Mouse (Mus musculus) megakaryocyte, embryonic 14.5 days (primary cell): ENCODE data around the gene Sirt4. TPM values are rescaled to one million over a fixed set of nuclear protein-coding genes. Genes with fewer than 3 reads are reported as not detected.

Source experiments
- H3K27me3 ChIP-seq: replicated peaks from 2 replicates; pipeline ENCODE3; 2012; ENCODE audit warnings: inconsistent platforms
- H3K36me3 ChIP-seq: replicated peaks from 2 replicates; pipeline ENCODE3; 2012; ENCODE audit warnings: low read length, inconsistent platforms, mixed read lengths
- H3K4me1 ChIP-seq: 2 replicates; pipeline ENCODE4 v1.6.1; 2012; ENCODE audit warnings: inconsistent platforms
- H3K4me3 ChIP-seq: replicated peaks from 2 replicates; pipeline ENCODE3; 2012; ENCODE audit warnings: moderate library complexity, mild to moderate bottlenecking, inconsistent platforms
- H3K9me3 ChIP-seq: 2 replicates; pipeline ENCODE4 v1.6.1; 2012; ENCODE audit warnings: inconsistent platforms
- FLI1 ChIP-seq: IDR thresholded peaks from 2 replicates; pipeline ENCODE4 v1.6.1; 2012; ENCODE audit warnings: low read length, inconsistent platforms, mixed read lengths
- GATA1 ChIP-seq: IDR thresholded peaks from 3 replicates; pipeline ENCODE4 v1.6.1; 2012; ENCODE audit warnings: mixed read lengths, low read length, inconsistent platforms, borderline replicate concordance
- polyA plus RNA-seq: library from polyadenylated mRNA; stranded (reverse); fragments of >175 nt; gene quantifications from 2 replicates; pipeline ENCODE4 v1.2.3, GENCODE M21; 2012; ENCODE audit warnings: low replicate concordance; ENCODE audit not compliant: insufficient read depth

Sirt4 gene
- polyA plus RNA-seq, 1 experiment: 3.1 TPM

GRCm38 (mm10) chr5:115428831-115429358 is 55.6 kb downstream of the Sirt4 start:
- H3K4me3 ChIP-seq: peak overlapping the region; percentile 7
- H3K4me1 ChIP-seq: peaks cover 23% of the 10 kb centered on the region
- TF ChIP-seq FLI1 (no peak), GATA1 (no peak)
- peaks cover 91% of the 10 kb centered on the region for H3K27me3 ChIP-seq
- H3K9me3 ChIP-seq: no peaks in the 10 kb centered on the region
- H3K36me3 ChIP-seq: no peaks in the 10 kb centered on the region

Other genes with a start within 250 kb of the Sirt4 start
- 51.5 and 56.1 TPM in 2 replicates for gene Pop5, start 248.9 kb downstream of the Sirt4 start, polyA plus RNA-seq
- 127 and 382 TPM in 2 replicates for gene Rnf10, start 211.8 kb downstream of the Sirt4 start, polyA plus RNA-seq
- 8.3 and 12.6 TPM in 2 replicates for gene Coq5, start 205.1 kb downstream of the Sirt4 start, polyA plus RNA-seq
- gene Dynll1, start 183.7 kb downstream of the Sirt4 start, polyA plus RNA-seq: 552 and 565 TPM in 2 replicates
- gene Srsf9, start 157.5 kb downstream of the Sirt4 start, polyA plus RNA-seq: 79.3 and 86.6 TPM in 2 replicates
- 1.9 and 8.0 TPM in 2 replicates for gene Gatc, start 143.5 kb downstream of the Sirt4 start, polyA plus RNA-seq
- gene Triap1, start 143.5 kb downstream of the Sirt4 start, polyA plus RNA-seq: 7.6 TPM in 1 of 2 replicates, not detected in the other
- 3,165 and 8,052 TPM in 2 replicates for gene Cox6a1, start 135.7 kb downstream of the Sirt4 start, polyA plus RNA-seq
- 0.02 and 2.2 TPM in 2 replicates for gene Msi1, start 55.1 kb downstream of the Sirt4 start, polyA plus RNA-seq
- not detected in 2 replicates for gene Pla2g1b, start 18.5 kb downstream of the Sirt4 start, polyA plus RNA-seq
- gene Pxn, start 22.0 kb upstream of the Sirt4 start, polyA plus RNA-seq: 63.1 and 67.7 TPM in 2 replicates
- 975 and 2,538 TPM in 2 replicates for gene Rplp0, start 74.7 kb upstream of the Sirt4 start, polyA plus RNA-seq
- gene Gcn1l1, start 80.5 kb upstream of the Sirt4 start, polyA plus RNA-seq: 25.1 and 30.4 TPM in 2 replicates
- gene Rab35, start 147.2 kb upstream of the Sirt4 start, polyA plus RNA-seq: 29.5 and 94.9 TPM in 2 replicates
- gene Bicdl1, start 246.9 kb upstream of the Sirt4 start, polyA plus RNA-seq: 6.5 and 6.7 TPM in 2 replicates